Mouse (Mus musculus) hematopoietic stem cell, adult 5-6 weeks (primary cell): ENCODE data around the gene Zkscan14. TPM values are rescaled to one million over a fixed set of nuclear protein-coding genes. Genes with fewer than 3 reads are reported as not detected.
A peak's percentile ranks its signal among the peaks of the same experiment; 100 is the strongest.

Experiments used
- ATAC-seq, 2 experiments: fragments of 125-278 bp in 1 of 2; replicated peaks in 1 of 2; 2 replicates each; pipeline ENCODE4 v1.8.0; 2016 to 2017; ENCODE audit warnings: inconsistent platforms in 2 of 2, mild to moderate bottlenecking in 2 of 2, moderate number of reproducible peaks in 2 of 2, low read depth in 1 of 2, moderate TSS enrichment in 1 of 2; ENCODE audit not compliant: low FRiP score in 2 of 2, poor library complexity in 2 of 2, severe bottlenecking in 2 of 2, insufficient read depth in 1 of 2, low TSS enrichment in 1 of 2
- total RNA-seq: library from RNA; stranded (forward); fragments of 172-1452, 232-1000 nt; gene quantifications from 2 replicates; pipeline ENCODE4 v1.2.3, GENCODE M21; 2017

Gene Zkscan14
- total RNA-seq, 1 experiment from 2014 or later, result 30.3 TPM

DNA sequence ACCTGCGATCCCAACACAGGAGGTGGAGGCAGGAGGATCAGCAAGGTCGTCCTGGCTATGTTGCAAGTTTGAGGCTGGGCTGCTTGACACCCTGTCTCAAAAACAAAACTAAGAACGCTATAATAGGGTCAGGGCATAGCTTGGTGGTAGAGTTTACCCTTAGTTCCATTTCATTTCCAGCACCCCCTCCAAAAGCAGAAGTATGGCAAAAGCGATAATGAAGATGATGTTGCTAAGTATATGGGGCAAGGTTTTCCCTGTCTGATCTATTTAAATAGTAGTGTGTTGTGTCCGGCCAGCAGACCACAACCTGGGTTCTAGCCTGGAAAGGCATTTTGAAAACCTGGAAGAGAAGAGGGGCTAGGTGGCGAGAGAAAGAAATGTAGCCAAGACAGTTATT is 6.3 kb upstream of the Zkscan14 start:
- no peak for ATAC-seq

DNA sequence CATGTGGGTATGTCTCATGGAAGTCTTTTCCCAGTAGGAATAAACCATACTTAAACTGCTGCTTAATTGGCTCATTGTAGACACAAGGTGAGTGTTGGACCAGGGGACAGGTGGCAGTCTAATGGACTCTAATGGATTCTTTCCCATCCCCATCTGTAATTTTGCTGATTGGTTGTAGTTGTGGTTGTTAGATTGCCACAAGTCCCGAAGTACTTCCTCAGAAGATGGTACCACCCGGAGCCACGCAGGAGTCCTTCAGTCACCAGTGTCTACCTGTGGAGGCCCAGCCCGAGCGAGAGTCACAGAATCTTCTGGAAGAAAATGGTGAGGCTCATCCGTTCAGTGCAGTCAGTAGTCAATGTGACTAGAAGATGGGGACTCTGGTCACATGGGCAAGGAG is 5.7 kb upstream of the Zkscan14 start:
- no peak for ATAC-seq

DNA sequence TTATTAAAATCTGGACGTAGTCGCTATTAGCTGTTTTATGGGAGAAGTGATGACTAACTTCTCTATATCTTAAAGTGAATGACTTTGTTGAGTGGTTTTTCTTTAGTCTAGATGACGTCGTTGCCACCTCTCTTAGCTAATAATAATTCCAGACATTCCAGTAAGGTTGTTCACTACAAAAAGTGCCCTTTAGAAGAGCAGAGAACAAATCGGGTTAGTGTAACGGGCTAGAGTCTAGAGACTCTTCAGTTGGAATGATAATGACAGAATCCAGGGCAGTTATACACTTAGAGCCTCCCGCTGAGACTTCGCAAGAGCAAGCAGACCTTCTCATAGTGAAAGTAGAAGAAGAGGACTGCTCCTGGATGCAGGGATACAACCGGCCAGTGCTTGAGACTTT is 3.4 kb upstream of the Zkscan14 start:
- no peak for ATAC-seq

DNA sequence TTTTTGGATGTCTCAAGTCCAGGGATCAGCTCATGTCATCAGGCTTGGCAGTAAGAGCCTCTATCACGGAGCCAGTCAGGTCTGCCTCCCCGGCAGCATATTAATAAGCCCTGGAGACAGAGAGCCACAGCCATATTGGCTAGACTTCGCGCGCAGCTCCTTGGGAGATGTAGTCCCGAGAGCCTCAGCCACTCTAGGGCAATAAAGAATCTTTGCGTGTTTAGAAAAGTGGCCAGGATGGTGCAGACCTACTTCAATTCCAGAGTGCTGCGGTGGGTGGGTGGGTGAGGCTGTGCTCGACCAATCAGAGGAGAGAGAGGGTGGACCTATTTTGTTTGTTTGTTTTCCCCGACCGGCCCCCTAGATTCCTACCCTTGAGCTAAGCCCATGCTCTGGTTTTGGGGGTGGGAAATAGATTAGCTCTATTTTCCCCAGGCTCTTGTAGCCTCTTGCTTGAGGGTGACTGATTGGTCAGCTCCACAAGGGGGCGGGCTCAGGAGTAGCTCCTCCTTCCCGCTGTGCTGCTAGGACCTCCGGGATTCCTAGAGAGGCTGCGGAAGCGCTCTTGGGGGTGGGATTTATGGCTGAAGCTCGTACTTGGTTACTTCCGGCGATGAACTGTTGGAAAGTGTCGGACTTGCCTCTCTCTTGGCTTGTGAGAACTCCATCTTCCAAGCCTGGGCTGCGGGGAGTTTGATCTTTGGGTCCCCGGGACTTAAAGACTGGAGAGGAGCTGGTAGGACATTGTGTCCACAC is 2.4 kb upstream of the Zkscan14 start, which contains the start of gene Zkscan5:
TSS of gene Zkscan5 (plus strand) at position 627 of the 756 bp plus-strand sequence.
- peak; percentile 85 to 89 for ATAC-seq

DNA sequence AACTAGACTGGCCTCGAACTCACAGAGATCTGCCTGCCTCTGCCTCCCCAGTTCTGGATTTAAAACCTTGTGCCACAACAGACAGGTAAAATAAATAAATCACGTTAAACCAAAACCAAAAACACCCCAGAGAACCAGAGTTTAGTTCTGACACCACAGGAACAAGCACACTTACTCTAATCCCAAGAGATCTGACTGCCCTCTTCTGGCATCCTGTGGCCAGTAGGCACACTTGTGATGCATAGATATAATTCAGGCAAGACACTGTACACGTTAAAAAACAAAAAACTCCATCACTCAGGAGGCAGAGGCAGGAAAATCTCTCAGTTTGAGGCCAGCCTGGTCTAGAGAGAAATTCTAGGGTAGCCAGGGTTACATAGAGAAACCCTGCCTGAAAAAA is 778 bp upstream of the Zkscan14 start:
- no peak for ATAC-seq

DNA sequence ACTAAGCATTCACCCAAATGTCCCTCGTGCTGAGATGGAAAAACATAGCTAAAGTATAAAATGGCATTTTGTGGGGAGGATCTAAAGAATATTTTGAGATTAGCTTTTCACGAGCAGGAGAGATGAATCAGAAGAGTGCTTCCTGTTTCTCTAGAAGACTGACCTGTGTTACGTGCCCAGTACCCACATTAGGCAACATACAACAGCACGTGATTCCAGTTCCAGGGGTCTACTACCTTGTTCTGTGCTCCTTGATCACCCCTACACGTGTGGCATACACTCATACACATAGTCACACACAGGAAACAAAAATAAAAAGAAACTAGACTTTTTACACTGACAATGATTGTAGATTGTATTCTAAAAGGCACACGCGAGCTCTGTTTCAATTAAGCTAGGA is 1.3 kb downstream of the Zkscan14 start:
- ATAC-seq, result no peak

DNA sequence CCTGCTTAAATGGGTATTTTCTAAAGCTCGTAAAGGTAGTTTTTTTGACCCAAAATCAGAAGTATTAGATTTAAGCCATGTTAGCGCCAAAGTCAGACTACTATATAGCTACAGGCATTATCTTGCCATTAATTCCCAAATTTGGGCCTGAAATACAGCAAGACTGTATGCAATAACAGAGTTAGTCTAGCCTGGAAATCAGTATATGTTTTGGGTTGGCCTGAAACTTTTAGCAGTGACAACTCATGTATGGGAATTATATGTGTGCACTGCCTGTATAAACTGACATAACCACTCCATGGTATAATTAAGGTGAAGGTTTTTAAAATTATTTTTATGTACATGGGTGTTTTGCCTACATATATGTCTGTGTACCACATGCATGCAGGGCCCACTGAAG is 9.7 kb downstream of the Zkscan14 start, which contains the start of gene Atp5j2:
TSS of gene Atp5j2 (minus strand) at position 101 of the 400 bp plus-strand sequence.
- no peak for ATAC-seq

DNA sequence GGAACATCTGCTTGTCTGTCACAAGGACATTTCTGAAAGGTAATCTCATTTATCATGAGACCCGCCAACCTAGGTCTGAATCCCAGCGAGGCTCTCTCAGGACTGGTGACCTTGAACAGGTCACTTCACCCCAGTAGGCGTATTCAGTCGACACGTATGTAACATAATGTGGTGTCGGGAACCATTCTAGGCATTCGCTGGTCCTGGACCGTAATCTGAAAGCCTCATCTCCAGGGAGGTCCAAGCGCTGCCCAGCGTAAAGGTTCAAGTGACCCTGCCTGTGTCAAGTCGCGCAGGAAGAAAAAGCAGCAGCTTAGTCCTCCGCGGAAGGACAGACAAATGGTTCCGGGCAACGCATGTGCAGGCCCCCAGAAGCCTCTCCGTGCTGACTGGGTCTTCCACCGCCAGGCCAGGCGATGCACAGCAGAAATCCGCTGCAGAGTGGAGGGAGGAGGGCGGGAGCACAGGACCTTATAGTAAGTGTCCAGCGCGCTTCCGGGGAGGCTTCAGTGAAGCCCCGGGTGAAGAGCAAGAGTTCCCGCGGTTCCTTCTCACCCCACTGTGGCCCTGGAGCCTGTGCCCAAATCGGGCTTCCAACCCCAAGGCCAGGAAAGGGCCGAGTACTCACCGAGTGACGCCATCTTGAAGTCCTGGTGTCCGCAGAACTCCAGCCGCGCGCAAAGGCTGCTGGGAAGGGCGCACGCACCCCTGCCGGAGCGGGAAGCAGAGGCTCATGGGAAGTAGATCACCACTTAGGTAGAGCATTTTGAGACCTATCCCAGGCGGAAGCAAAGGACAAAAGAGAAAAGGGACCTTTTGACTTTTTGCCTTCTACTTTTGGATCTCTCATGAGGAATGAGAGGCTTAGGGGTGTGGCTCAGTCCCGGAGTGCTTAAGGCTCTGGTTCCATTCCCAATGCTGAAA is 10.5 kb downstream of the Zkscan14 start:
- peak; percentile 95 for ATAC-seq

DNA sequence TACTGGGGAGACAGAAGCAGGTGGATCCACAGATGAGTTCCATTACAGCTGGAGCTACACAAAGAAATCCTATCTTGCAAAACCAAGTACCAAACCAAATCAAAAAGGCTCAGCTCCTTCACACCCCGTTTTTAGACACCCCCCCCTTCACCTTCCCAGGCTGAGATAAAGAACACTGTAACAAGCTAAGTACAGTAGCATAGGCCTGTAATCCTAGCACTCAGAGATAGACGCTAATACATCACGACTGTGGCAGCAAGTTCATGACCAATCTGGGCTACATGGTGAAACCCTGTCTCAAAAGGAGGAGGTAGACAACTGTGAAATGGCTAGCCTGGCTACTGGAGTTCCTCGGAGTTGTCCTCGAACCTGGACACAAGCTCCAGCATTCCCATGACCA is 11.3 kb downstream of the Zkscan14 start:
- ATAC-seq, result no peak; a peak in 1 of 4 replicates

DNA sequence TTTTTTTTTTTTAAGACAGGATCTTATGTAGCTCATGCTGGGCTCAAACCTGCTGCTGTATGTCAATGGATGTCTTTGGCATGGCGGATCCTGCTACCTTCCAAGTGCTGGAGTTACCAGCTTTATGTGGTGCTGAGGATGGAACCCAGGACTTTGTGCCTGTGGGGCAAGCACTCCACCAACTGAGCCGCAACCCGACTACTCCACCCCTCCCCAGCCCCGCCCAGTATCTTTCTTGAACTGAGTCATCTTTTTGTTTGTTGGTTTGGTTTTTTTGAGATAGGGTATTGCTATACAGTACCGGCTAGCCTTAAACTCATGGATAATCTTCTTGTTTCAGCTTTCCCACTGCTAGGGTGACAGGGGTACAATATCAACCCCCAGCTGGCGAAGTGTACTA is 12.3 kb downstream of the Zkscan14 start:
- no peak for ATAC-seq

DNA sequence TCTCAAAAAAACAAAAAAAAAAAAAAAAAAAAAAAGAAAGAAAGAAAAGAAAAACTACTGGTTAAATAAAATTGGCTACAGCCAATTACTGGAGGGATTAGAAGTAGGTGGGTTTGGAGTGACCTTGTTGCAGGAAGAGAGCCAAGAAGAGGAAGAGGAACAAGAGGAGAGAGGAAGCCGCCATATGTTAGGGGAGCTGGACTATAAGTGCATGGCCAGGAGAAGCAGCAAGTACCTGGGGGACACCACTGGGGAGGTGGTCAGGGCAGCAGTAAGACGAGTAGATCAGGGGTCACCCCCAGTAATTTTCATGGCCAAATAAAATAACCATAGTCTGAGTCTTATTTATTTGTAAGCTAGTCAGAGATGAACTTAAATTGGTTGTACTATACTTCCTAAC is 16.4 kb downstream of the Zkscan14 start:
- ATAC-seq, result no peak

DNA sequence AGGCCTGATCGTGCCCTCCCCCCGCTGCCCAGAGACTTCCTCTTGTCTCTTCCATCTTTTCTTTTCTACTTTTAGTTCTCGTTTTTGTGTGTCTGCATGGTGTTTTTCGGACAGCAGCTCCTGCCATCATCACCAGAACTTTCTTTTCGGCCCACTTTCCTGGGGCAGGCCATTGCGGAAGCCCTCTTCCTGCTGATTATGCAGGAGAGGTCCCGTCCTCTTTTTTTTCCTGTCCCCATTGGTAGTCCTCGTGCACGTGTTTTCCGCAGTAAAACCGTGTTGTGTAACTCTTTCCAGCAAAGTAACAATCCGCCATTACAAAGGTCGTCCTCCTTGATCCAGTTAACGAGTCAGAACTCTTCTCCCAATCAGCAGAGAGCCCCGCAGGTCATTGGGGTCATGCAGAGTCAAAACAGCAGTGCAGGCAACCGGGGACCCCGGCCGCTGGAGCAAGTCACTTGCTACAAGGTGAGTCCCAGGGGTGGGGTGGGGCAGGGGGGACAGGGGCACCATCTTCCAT is 23.1 kb downstream of the Zkscan14 start:
- no peak for ATAC-seq

DNA sequence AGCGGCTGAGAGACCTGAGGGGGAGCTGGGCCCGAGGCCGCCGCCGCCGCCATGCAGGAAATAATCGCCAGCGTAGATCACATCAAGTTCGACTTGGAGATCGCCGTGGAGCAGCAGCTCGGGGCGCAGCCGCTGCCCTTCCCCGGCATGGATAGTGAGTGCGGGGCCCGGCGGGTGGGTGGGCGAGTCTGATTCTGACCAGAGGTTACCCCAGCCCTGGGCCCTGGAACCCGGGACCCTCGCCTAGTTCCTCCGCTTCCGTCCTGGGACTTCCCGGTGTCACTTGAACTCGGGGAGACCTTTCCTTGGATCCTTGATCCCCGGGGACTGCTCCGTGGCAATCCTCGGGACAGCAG is 34.4 kb downstream of the Zkscan14 start:
- ATAC-seq, result no peak

DNA sequence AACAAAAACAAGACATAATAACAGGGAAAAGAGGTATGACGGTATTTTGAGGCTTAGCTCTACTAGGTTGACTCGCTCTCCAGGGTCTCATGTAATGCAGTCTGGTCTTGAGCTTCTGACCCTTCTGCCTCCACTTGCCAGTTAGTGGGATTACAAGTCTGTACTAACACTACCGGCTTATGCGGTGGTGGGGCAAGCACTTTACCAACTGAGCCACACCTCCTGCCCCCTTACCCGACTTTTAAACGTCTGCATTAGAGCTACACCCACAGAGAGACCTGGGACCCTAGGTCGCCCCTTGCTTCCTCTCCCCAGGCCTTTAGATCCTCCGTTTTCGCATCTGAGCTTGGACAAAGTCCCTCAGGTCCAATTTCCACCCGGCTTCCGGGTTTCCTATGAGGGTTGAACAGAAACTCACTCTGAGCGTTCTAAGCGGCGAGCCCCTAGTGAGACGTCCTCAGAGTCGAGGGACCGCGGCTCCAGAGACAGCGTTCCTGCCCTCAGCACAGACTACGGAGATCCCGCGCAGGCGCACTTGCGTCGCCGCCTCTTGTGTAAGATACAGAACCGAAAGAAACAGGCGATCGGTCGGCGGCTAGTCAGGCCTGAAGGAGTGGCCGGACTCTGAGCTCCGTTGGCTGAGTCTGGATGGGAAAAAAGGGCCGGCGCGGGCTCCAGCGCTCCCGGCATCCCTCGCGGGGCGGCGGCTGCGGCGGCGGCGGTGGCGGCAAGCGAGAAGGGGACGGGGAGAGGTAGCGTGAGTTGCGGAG is 34.9 kb downstream of the Zkscan14 start, which contains the start of the genes Ptcd1 and Cpsf4:
TSS of gene Ptcd1 (minus strand) at position 573 of the 770 bp plus-strand sequence.
TSS of gene Cpsf4 (plus strand) at position 678 of the 770 bp plus-strand sequence.
- ATAC-seq, result peak; percentile 93

DNA sequence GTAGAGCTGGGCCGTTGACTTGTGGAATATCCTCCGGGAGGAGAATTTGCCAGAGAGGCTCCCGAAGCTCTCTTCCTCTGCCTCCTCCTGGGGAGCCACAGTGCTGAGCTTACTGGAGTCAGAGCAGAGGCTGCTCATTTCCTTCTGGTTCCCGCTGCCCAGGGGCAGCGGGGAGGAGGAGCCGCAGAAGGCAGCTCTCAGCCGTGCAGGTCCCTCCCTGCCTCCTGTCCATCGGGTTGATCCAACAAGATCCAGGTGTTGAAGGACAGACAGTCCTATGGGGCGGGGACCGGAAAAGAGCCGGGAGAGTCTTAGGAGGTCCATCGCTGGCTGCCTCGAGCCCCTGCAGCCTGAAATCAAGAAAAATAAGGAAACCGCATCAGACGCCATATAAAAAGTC is 36.5 kb downstream of the Zkscan14 start:
- no peak for ATAC-seq

DNA sequence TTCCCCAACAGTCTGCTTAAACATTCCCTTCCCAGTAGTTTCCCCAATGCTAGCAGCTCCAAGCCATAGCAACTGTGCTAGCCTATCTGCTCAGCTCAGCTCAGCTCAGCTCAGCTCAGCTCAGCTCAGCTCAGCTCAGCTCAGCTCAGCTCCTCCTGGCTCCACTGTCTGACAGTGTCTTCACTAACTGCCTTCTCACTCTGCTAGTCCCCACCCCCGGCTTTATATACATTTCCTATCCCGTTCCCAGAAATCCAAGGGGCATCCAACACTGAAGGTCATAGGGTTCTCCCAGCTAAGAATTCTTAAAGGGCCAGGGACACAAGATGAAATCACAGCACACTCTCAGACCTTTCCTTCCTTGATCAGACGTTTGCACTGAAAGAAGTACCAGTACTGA is 37.0 kb downstream of the Zkscan14 start:
- ATAC-seq, result no peak

DNA sequence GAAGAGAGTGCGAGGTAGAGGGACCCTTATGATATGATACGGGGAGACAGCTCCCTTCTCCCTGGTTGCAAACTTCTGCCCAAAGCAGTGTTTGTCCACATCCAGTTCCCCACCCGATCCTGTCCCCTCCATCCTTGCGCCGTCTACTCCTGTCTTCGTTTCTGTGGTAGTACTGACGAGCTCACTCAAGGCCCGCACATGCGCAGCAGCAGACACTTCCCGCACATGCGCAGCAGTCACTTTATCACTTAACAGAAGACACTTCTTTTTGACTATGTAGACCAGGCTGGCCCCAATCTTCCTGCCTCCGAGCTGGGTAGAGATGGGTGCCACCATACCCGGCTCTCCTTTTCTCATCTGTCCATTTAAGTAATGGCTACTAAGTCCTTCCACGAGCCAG is 40.3 kb downstream of the Zkscan14 start:
- ATAC-seq, result no peak
